In the genomic region with DNA sequence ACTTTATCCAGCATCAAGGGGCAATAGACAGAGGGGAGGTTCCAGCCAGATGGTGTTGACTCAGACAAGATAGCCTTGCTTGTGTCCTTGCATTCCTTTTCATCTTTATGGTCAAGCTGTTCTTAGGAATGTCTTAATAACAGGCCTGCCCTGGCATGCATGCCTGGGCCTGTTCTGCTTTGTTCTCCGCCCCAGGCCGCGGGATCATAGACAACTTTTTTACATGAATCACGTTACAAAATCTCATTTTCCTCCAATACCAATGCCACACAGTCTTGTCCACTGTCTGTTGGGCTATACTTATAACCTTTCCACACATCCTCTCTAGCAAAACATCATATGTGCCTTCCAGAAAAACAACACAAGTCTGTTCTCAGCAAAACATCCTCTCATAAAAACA, we compare ENCODE assay signal across 25 mouse cellular contexts.
"Had no signal": no experiment of that assay in that cellular context is flagged by ENCODE, and none has a peak within 500 bp of the region (broad histone marks: within the 10 kb centered on the region; RNA-seq: fewer than 3 reads in every experiment).

No protein-coding gene starts in this region.

- ATAC-seq: hindbrain, embryonic 16.5 days; inflammation-experienced regulatory T-cells, adult 6 months; intestine, embryonic 15.5 days; intestine, postnatal 0 days; liver, embryonic 12.5 days had no signal

- H3K9me3 ChIP-seq: heart, embryonic 15.5 days; hindbrain, embryonic 13.5 days; intestine, embryonic 15.5 days; limb, embryonic 13.5 days; limb, embryonic 15.5 days; liver, embryonic 12.5 days had no signal

- H3K4me1 ChIP-seq: heart, embryonic 13.5 days; heart, embryonic 15.5 days; hindbrain, embryonic 13.5 days; intestine, embryonic 15.5 days; limb, embryonic 13.5 days; limb, embryonic 15.5 days; liver, embryonic 12.5 days had no signal

- H3K4me2 ChIP-seq: heart, embryonic 11.5 days; heart, embryonic 13.5 days; heart, embryonic 15.5 days; hindbrain, embryonic 13.5 days; intestine, embryonic 15.5 days; limb, embryonic 13.5 days; limb, embryonic 15.5 days; liver, embryonic 12.5 days had no signal

- H3K36me3 ChIP-seq: heart, embryonic 13.5 days; heart, embryonic 15.5 days; hindbrain, embryonic 13.5 days; intestine, embryonic 15.5 days; limb, embryonic 13.5 days; limb, embryonic 15.5 days; liver, embryonic 12.5 days had no signal

- H3K27me3 ChIP-seq: heart, embryonic 13.5 days; heart, embryonic 15.5 days; hindbrain, embryonic 13.5 days; intestine, embryonic 15.5 days; limb, embryonic 13.5 days; limb, embryonic 15.5 days; liver, embryonic 12.5 days had no signal

- H3K27ac ChIP-seq: heart, adult 2 months; heart, embryonic 13.5 days; heart, embryonic 15.5 days; hindbrain, embryonic 13.5 days; intestine, embryonic 15.5 days; limb, embryonic 13.5 days; limb, embryonic 15.5 days; liver, embryonic 12.5 days; liver, embryonic 14.5 days had no signal

- H3K4me3 ChIP-seq: heart, adult 2 months; heart, embryonic 13.5 days; heart, embryonic 15.5 days; hindbrain, embryonic 13.5 days; intestine, embryonic 15.5 days; limb, embryonic 13.5 days; limb, embryonic 15.5 days; liver, embryonic 12.5 days had no signal

- H3K9ac ChIP-seq: heart, embryonic 13.5 days; heart, embryonic 15.5 days; hindbrain, embryonic 13.5 days; intestine, embryonic 15.5 days; limb, embryonic 13.5 days; limb, embryonic 15.5 days; liver, embryonic 12.5 days; liver, embryonic 14.5 days had no signal

- DNase-seq: gastrocnemius, postnatal 14 days; gastrocnemius, postnatal 36 days; heart, adult 11 months; heart, adult 2 months; heart, postnatal 14 days; heart, postnatal 36 days; kidney, adult 18-20 months; kidney, adult 8-10 months; kidney, postnatal 10 days; kidney, postnatal 36 days; layer of hippocampus, adult 9-11 months; layer of hippocampus, postnatal 36 days; left cerebral cortex, postnatal 4 days had no signal
